Mouse (Mus musculus): Measurements from ENCODE around the gene C130032M10Rik. TPM values are rescaled to one million over a fixed set of nuclear protein-coding genes. Genes with fewer than 3 reads are reported as not detected.
A peak's percentile ranks its signal among the peaks of the same experiment; 100 is the strongest.

The C130032M10Rik gene
- polyA plus RNA-seq, 1 experiment from 2014 or later, result 0.87 TPM

- Histone ChIP-seq H3K4me2 (ENCODE audit: low read depth, low read length) (no peak overlapping the region), H3K4me1 (ENCODE audit: control insufficient read depth, insufficient read depth, low read length) (no peaks in the 10 kb centered on the region), H3K27me3 (ENCODE audit: control insufficient read depth, insufficient read depth, low read length) (no peaks in the 10 kb centered on the region), H3K4me3 (ENCODE audit: low read length) (no peak overlapping the region), H3K36me3 (ENCODE audit: control insufficient read depth, insufficient read depth) (no peaks in the 10 kb centered on the region), H3K27ac (ENCODE audit: low read length) (no peak overlapping the region), H3K9ac (ENCODE audit: low read length) (no peak overlapping the region), H3K9me3 (replicated peaks; ENCODE audit: control insufficient read depth, low read length) (no peaks in the 10 kb centered on the region)
- ATAC-seq (replicated peaks; ENCODE audit: extremely low read depth, insufficient read depth, low FRiP score), result 0 out of 2 replicates have a peak, but pooled peaks have one; percentile 14
- 76% methylated on average over 23 of the region's 23 CpGs for WGBS
Observed at GRCm38 (mm10) chr9:114487481-114488258, 27.8 kb upstream of the C130032M10Rik start.

- H3K9me3 ChIP-seq (replicated peaks; ENCODE audit: control insufficient read depth, low read length), result no peaks in the 10 kb centered on the region; the same call in 1 of the 2 replicates
- H3K27me3 ChIP-seq (ENCODE audit: control insufficient read depth, insufficient read depth, low read length), result peaks cover 5% of the 10 kb centered on the region
- ATAC-seq (replicated peaks; ENCODE audit: extremely low read depth, insufficient read depth, low FRiP score), result no peak
- H3K27ac ChIP-seq (ENCODE audit: low read length), result no peak overlapping the region
- 71% methylated on average over 7 of the region's 7 CpGs for WGBS
- no peaks in the 10 kb centered on the region for H3K4me1 ChIP-seq (ENCODE audit: control insufficient read depth, insufficient read depth, low read length)
- no peaks in the 10 kb centered on the region for H3K36me3 ChIP-seq (ENCODE audit: control insufficient read depth, insufficient read depth)
- H3K9ac ChIP-seq (ENCODE audit: low read length), result no peak overlapping the region
- H3K4me3 ChIP-seq (ENCODE audit: low read length), result no peak overlapping the region
- peak overlapping the region; percentile 12; the same call in 1 of the 2 replicates for H3K4me2 ChIP-seq (ENCODE audit: low read depth, low read length)
Observed at GRCm38 (mm10) chr9:114496469-114496868, 19.0 kb upstream of the C130032M10Rik start.

- 6% methylated on average over 11 of the region's 11 CpGs for WGBS
- no peaks in the 10 kb centered on the region; the same call in 1 of the 2 replicates for H3K9me3 ChIP-seq (replicated peaks; ENCODE audit: control insufficient read depth, low read length)
- H3K27ac ChIP-seq (ENCODE audit: low read length), result no peak overlapping the region
- peak overlapping the region; percentile 43; the same call in 1 of the 2 replicates for H3K4me2 ChIP-seq (ENCODE audit: low read depth, low read length)
- H3K27me3 ChIP-seq (ENCODE audit: control insufficient read depth, insufficient read depth, low read length), result peaks cover 5% of the 10 kb centered on the region
- no peak overlapping the region for H3K4me3 ChIP-seq (ENCODE audit: low read length)
- no peak overlapping the region for H3K9ac ChIP-seq (ENCODE audit: low read length)
- ATAC-seq (replicated peaks; ENCODE audit: extremely low read depth, insufficient read depth, low FRiP score), result peak; percentile 35; the same call in 1 of the 2 replicates
- H3K4me1 ChIP-seq (ENCODE audit: control insufficient read depth, insufficient read depth, low read length), result no peaks in the 10 kb centered on the region
- H3K36me3 ChIP-seq (ENCODE audit: control insufficient read depth, insufficient read depth), result no peaks in the 10 kb centered on the region
Observed at GRCm38 (mm10) chr9:114498218-114498617, 17.3 kb upstream of the C130032M10Rik start.

GRCm38 (mm10) chr9:114499783-114500515 lies 15.5 kb upstream of the C130032M10Rik start:
- Histone ChIP-seq H3K4me1 (ENCODE audit: control insufficient read depth, insufficient read depth, low read length) (no peaks in the 10 kb centered on the region), H3K9ac (ENCODE audit: low read length) (no peak overlapping the region), H3K4me2 (ENCODE audit: low read depth, low read length) (no peak overlapping the region), H3K4me3 (ENCODE audit: low read length) (no peak overlapping the region), H3K27ac (ENCODE audit: low read length) (no peak overlapping the region), H3K36me3 (ENCODE audit: control insufficient read depth, insufficient read depth) (no peaks in the 10 kb centered on the region), H3K9me3 (replicated peaks; ENCODE audit: control insufficient read depth, low read length) (no peaks in the 10 kb centered on the region; the same call in 1 of the 2 replicates), H3K27me3 (ENCODE audit: control insufficient read depth, insufficient read depth, low read length) (peaks cover 5% of the 10 kb centered on the region)
- WGBS, result 17% methylated on average over 15 of the region's 15 CpGs
- no peak for ATAC-seq (replicated peaks; ENCODE audit: extremely low read depth, insufficient read depth, low FRiP score)

GRCm38 (mm10) chr9:114501111-114501510 lies 14.4 kb upstream of the C130032M10Rik start:
- H3K27me3 ChIP-seq (ENCODE audit: control insufficient read depth, insufficient read depth, low read length), result peaks cover 5% of the 10 kb centered on the region
- WGBS, result 86% methylated on average over 7 of the region's 7 CpGs
- H3K4me2 ChIP-seq (ENCODE audit: low read depth, low read length), result no peak overlapping the region
- H3K4me1 ChIP-seq (ENCODE audit: control insufficient read depth, insufficient read depth, low read length), result no peaks in the 10 kb centered on the region
- H3K36me3 ChIP-seq (ENCODE audit: control insufficient read depth, insufficient read depth), result no peaks in the 10 kb centered on the region
- no peak overlapping the region for H3K27ac ChIP-seq (ENCODE audit: low read length)
- ATAC-seq (replicated peaks; ENCODE audit: extremely low read depth, insufficient read depth, low FRiP score), result no peak
- H3K4me3 ChIP-seq (ENCODE audit: low read length), result no peak overlapping the region
- no peaks in the 10 kb centered on the region; the same call in 1 of the 2 replicates for H3K9me3 ChIP-seq (replicated peaks; ENCODE audit: control insufficient read depth, low read length)
- no peak overlapping the region for H3K9ac ChIP-seq (ENCODE audit: low read length)

GRCm38 (mm10) chr9:114501913-114502312 lies 13.6 kb upstream of the C130032M10Rik start:
- no peaks in the 10 kb centered on the region for H3K4me1 ChIP-seq (ENCODE audit: control insufficient read depth, insufficient read depth, low read length)
- H3K9me3 ChIP-seq (replicated peaks; ENCODE audit: control insufficient read depth, low read length), result no peaks in the 10 kb centered on the region; the same call in 1 of the 2 replicates
- H3K4me3 ChIP-seq (ENCODE audit: low read length), result no peak overlapping the region
- 94% methylated on average over 11 of the region's 11 CpGs for WGBS
- H3K27ac ChIP-seq (ENCODE audit: low read length), result no peak overlapping the region
- H3K9ac ChIP-seq (ENCODE audit: low read length), result no peak overlapping the region
- H3K27me3 ChIP-seq (ENCODE audit: control insufficient read depth, insufficient read depth, low read length), result peaks cover 5% of the 10 kb centered on the region
- H3K4me2 ChIP-seq (ENCODE audit: low read depth, low read length), result no peak overlapping the region
- no peaks in the 10 kb centered on the region for H3K36me3 ChIP-seq (ENCODE audit: control insufficient read depth, insufficient read depth)
- no peak for ATAC-seq (replicated peaks; ENCODE audit: extremely low read depth, insufficient read depth, low FRiP score)

- no peaks in the 10 kb centered on the region for H3K36me3 ChIP-seq (ENCODE audit: control insufficient read depth, insufficient read depth)
Observed at GRCm38 (mm10) chr9:114502711-114503427, 12.6 kb upstream of the C130032M10Rik start.

GRCm38 (mm10) chr9:114504816-114505215 lies 10.7 kb upstream of the C130032M10Rik start, which contains the start of gene Ccr4:
TSS of gene Ccr4 (minus strand) at chr9:114504916.
- WGBS, result 83% methylated on average over 9 of the region's 9 CpGs
- Histone ChIP-seq H3K4me3 (ENCODE audit: low read length) (no peak within 1 kb of the TSS), H3K4me1 (ENCODE audit: control insufficient read depth, insufficient read depth, low read length) (no peaks in the 10 kb centered on the region), H3K36me3 (ENCODE audit: control insufficient read depth, insufficient read depth) (no peaks in the 10 kb centered on the region), H3K4me2 (ENCODE audit: low read depth, low read length) (no peak within 1 kb of the TSS), H3K27me3 (ENCODE audit: control insufficient read depth, insufficient read depth, low read length) (no peaks in the 10 kb centered on the region), H3K27ac (ENCODE audit: low read length) (no peak within 1 kb of the TSS), H3K9me3 (replicated peaks; ENCODE audit: control insufficient read depth, low read length) (peaks cover 2% of the 10 kb centered on the region), H3K9ac (ENCODE audit: low read length) (no peak within 1 kb of the TSS)
- no peak for ATAC-seq (replicated peaks; ENCODE audit: extremely low read depth, insufficient read depth, low FRiP score)

More at GRCm38 (mm10) chr9:114502711-114503427, 12.6 kb upstream of the C130032M10Rik start:
- Histone ChIP-seq H3K4me1 (ENCODE audit: control insufficient read depth, insufficient read depth, low read length) (no peaks in the 10 kb centered on the region), H3K27me3 (ENCODE audit: control insufficient read depth, insufficient read depth, low read length) (peaks cover 5% of the 10 kb centered on the region), H3K4me2 (ENCODE audit: low read depth, low read length) (no peak overlapping the region), H3K9ac (ENCODE audit: low read length) (no peak overlapping the region), H3K9me3 (replicated peaks; ENCODE audit: control insufficient read depth, low read length) (no peaks in the 10 kb centered on the region; the same call in 1 of the 2 replicates), H3K4me3 (ENCODE audit: low read length) (no peak overlapping the region), H3K27ac (ENCODE audit: low read length) (no peak overlapping the region)
- 46% methylated on average over 15 of the region's 15 CpGs for WGBS
- ATAC-seq (replicated peaks; ENCODE audit: extremely low read depth, insufficient read depth, low FRiP score), result no peak

Data from heart, embryonic 16.5 days (tissue).